Mouse (Mus musculus) left cerebral cortex, adult 9 months (tissue): Measurements from ENCODE around the gene Iapp.
"Not testable (repeated sequence)": the region's sequence is repeated elsewhere in the genome, so short reads cannot be mapped to it uniquely, and the experiment has no call there.

Experiments used
- DNase-seq, 2 experiments: peaks; one replicate each; pipeline ENCODE4 v3.0.0; 2022; ENCODE audit warnings: low spot score in 2 of 2

The Iapp gene

DNA sequence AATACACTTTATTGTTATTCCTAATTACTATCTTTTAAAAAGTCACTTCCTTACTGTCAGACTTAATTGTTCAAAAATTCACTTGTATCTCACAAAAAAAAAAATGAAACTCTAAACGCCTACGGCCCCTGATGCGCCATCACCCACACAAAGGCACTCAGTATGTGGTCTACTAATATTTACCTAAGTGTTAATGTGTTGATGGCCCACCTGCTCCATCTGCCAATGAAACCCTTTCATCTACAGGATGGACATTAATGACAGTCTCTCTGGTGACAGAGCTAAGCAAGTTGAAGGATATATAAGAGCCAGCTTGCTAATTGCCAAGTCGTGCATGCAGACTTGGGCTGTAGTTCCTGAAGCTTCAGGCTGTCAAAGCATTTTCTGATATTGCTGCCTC lies at the start of gene Iapp:
Gene Iapp, plus strand, starts transcription at position 326 of the 400 bp plus-strand sequence.
- DNase-seq, result no peak

DNA sequence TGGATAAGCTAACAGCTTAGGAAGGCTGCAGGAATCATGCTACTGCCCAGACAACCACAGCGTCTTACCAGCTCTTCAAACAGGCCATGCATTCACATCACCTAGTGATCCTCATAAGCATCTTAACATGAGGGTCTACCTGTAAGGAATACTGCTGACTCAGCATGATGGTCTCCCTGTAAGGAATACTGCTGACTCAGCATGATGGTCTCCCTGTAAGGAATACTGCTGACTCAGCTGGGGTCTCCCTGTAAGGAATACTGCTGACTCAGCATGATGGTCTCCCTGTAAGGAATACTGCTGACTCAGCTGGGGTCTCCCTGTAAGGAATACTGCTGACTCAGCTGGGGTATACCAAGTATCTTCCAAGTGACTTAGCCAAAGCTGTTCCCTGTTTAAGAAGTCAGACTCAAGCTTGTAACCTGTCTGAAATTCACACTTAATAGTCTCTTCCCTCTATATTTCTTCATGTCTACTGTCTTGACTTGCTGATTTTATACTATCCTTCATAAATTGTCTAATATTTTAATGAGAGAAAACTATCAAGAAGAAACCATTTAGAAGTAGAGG lies 47.4 kb upstream of the Iapp start:
- not testable (repeated sequence) for DNase-seq

DNA sequence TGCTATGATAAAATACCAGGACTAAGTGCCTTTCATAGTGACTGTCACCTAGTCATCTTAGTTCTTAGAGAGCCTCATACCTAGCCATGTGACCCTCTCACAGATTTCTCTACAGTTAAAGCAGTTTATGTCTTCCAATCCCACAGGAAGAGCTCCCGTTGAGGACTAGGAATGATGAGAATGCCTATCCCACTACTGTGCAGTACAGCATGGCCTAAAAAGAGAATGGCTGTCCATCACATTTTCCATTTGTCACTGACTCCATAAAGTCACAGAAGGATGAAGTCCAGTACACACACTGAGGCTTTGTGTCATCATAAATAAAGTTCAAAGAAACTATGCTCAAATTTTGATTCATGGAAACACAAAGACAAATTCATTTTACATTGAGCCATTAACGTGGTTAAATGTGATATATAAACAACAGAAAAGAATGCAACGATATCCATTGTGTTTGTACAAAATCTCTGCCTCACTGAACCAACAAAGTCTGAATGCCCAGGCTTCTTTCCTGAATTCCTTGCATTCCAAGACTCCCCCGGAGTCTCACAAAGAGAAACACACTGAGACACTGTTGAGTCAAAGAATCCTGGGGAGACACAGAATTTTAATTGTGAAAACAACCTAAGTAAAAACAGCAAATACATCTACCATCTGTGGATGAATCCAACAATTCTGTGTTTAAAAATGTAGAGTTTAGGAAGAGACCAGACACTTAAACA lies 22.3 kb upstream of the Iapp start:
- DNase-seq, result no peak

DNA sequence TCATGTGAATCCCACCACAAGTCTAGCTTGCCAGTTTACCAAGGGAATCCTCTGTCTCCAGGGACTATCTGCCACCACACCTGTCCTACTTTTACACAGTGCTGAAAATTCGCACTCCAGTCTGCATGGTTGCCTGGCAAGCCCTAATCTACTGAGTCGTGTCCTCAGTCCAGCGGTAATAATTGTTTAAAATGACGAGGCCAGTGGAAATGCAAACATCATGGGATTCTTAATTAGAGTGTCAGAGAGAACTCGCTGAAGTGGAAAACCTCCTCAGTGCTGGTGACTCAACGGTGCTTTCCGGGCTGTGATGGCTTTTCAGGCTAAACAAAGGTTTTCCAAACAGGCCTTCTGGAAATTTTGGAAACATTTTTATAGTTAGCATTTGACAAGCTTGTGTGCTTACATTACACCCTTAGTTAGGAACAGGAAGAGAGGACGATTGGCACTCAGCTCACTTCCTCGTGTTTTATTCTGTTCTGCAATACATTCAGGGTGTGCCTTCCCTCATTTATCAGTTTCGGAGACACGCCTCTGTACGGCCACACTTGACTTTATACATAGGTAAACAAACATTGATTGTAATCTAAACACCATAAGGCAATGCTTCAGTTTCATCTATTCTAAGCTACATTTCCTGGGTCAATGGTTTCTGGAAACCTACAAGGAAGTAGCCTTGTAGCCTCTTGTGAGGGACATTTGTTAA lies 8.7 kb upstream of the Iapp start:
- no peak for DNase-seq

DNA sequence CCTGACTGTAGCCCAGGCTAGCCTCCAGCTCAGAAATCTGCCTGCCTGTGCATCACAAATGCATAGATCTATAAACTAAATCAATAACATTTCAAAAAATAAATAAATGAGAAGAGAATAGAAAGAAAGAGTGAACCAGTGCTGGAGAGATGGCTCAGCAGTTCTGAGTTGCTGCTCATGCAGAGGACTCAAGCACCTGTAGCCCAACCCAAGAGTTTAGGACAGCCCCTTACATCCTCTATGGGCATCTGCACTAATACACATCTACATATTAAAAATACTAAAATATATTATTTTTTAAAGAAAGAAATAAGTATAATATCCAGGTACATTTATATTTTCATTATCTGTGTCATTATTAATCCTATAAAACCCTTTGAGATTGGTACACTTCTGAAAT lies 6.9 kb downstream of the Iapp start:
- no peak for DNase-seq

DNA sequence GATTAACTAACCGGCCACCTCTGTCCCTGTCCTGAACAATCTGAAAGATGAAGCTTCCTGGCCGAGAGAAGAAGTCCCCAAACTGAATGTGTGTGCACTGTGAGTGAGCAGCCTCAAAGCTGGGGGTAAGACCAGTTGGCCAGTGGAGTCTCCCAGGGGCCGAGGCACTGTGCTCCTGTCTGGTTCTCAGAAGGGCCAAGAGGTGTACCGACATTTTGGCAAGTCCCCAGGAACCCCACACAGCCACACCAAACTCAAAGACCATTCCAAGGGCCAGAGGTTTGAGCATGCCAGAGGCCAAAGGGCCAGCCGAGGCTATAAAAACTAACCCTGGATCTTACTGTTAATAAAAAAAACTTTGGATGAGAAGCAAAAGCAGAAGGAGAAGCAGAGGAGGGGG lies 16.1 kb downstream of the Iapp start:
- no peak for DNase-seq

DNA sequence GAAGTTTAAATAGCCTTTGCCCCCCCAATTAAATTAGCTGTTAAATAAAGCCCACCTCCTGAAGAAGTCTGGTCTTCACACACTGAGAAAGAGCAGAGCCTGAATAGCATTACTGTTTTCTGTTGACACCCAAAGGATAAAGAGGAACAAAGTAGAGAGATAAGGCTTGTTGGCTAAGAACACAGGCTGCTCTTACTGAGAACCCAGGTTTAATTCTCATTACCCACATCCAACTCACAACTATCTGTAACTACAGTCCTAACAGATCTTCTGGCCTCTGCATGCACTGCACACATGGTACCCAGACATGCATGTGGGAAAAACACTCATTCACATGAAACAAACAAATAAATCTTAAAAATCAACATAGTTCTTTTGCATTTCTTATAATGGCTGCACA lies 18.9 kb downstream of the Iapp start:
- no peak for DNase-seq

DNA sequence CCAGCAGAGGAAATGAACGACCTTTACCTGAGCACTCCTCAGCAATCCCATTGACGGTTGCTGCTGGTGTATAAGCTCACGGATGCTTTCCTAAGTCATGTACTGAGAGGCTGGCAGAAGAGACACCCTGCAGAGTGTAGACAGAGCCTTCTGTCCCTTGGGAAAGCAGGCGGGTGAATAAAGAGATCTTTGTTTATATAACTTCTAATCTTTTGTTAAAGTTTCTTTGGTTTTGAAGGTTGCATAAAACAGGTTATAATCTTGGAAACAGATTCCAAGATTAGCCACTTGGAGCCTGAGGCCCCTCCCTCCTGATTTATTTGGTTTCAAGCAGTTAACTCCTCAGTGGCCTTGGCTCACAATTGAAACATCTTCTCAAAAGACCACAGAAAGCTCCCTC lies 24.7 kb downstream of the Iapp start, which contains the start of gene Slco1a5:
Gene Slco1a5, minus strand, starts transcription at position 101 of the 400 bp plus-strand sequence.
- no peak for DNase-seq

DNA sequence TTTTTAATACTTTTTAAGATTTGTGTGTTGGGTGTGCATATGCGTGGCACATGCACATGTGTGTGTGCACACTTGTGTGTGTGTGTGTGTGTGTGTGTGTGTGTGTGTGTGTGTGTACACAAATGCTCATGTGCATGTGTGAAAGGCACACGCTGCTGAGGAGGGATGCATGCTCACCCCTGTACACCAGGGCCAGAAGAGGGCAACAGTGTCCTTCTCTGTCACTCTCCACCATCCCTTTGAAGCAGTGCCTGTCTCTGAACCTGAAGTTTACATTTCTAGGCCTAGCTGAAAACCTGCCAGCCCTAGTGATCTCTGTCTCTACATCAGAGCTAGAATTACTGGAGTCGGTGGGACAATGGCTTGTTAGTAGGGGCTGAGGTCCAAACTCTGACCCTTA lies 28.4 kb downstream of the Iapp start:
- no peak for DNase-seq

DNA sequence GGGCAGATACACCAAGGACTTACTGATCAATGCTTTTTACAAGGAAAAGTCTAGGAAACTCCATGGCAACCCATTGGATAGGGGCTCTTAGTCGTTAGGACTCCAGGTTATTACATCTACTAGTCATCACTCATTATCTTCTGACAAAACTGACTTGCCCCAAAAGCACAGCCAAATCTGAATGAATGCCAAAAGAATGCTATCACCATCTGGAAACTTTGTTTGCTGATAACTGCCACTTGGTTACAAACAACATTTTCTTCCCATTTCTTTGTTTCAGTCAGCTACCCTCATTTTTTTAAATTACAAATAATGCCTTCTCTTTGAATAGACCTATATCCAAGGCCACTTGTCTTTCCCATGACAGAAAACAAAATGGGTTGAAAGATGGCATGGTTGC lies 31.0 kb downstream of the Iapp start:
- no peak for DNase-seq

DNA sequence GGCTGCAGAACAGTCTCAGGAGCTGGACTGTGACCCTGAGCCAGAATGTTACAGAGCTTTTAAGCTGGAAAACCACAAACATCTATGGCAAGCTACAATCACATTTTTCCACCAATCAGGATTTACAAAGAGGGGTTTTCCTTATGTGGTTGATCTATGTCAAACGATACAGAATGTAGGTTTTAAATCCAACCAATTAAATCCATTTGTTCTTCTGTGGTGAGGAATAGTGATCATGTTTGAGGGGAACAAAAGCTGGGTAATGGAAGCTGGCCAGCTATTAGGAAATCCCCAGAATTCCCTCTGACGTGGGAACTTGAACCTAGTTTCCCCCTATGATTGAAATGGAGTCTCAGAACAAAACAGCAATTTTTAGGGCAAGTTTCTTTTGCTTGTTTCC lies 40.7 kb downstream of the Iapp start:
- DNase-seq, result no peak

DNA sequence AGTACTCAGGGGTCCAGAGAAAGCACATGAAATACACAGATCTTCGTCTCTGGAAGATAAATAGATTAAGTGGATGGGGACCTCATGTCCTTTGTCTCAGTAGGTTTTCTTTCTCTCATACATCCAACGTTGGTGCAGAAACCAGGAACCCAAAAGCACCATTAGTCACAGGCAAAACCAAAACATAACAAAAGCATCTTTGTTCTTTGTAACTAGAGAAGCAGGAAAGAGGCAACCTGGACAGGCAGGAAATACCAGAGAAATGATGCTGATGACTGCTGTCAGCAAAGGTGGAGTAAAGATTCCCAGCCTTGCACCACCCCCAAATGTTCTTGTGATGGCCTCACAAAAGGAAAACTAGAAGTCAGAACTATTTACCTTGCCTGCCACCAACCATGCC lies 41.4 kb downstream of the Iapp start:
- DNase-seq, result no peak

DNA sequence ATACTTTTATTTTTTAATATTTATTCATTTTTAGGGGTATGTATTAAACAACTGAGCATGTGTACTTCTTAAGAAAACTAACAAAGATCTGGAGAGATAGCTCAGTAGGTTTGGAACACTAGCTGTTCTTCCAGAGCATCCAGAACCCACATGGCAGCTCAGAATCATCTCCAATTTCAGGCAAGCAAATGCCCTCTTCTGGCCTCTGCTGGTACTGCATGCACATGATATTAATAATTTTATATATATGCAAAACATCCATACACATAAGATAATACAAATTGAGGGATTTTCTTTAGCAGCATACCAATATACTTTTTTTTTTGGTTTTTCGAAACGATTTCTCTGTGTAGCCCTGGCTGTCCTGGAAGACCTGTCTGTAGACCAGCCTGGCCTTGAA lies 45.3 kb downstream of the Iapp start:
- peak in 1 of 2 experiments; percentile 39 for DNase-seq

DNA sequence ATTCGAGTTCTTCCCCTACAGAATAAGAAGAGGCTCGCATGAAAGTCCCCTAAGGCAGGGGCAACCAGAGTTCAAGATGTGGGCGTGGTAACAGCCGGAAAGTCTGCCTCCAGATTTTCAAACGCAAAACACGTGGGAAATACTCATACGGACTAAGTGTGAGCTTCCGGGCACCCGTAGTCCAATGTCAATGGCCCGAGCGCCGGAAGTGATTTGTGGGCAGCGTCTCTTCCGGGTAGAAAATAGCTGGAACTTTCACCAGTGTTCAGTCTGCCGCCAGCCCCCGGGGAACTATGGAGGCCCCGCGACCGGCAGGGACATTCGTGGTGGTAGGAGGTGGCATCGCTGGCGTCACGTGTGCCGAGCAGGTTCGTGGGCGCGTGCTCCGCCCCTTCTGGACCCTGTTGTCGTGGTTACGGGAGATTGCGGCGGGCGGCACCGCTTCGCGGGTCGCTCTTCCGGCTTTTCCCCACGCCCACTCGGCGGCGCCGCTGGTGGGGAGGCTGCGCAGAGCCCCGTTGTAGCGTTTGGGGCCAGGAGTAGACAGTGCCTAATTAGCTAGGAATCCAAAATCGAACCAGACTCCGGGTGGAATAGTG lies 47.3 kb downstream of the Iapp start, which contains the start of gene Pyroxd1:
Gene Pyroxd1, plus strand, starts transcription at position 215 of the 599 bp plus-strand sequence.
- DNase-seq, result peak; percentile 76 to 88

DNA sequence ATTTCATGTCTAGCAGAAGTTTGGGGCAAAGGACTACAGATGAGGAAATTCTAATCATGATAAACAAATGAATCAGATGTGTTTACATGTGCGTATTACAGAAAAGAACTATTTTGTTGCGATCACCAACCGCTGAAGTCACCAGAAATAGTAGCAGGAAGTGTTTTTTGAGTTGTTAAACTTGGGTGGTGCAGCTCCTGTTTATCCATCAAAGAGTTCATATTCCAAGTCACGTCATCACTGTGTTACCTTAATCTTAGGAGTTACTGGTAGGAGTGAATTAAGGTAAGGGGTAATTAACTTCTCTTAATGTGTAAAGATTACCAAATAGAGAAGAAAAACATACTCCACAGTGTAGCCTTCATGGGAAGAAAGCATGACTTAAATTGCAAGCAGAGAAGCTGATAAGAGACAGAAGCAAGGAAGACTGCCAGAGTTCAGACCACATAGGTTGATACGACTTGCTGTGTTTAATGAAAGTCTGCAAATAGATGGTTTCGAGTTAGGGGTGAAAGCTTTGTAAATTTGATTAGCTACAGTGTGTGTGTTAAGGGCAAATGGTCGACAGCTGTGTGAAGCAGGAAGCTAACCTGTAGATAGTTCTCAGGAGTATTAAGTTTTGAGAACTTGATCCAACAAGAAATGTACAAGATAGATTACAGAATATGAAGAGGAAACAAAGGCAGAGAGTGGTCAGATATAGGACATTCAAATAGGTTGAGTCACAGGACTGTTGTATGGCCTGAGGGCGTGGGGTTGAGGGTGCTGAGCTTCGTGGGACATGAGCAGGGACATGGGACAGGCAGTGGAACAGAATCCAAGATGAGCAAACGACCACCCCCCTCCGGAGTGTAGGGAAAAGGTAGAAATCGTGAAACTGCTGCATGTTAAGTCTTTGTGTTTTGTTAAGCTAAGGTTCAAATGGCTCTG lies 48.2 kb downstream of the Iapp start:
- DNase-seq, result no peak

DNA sequence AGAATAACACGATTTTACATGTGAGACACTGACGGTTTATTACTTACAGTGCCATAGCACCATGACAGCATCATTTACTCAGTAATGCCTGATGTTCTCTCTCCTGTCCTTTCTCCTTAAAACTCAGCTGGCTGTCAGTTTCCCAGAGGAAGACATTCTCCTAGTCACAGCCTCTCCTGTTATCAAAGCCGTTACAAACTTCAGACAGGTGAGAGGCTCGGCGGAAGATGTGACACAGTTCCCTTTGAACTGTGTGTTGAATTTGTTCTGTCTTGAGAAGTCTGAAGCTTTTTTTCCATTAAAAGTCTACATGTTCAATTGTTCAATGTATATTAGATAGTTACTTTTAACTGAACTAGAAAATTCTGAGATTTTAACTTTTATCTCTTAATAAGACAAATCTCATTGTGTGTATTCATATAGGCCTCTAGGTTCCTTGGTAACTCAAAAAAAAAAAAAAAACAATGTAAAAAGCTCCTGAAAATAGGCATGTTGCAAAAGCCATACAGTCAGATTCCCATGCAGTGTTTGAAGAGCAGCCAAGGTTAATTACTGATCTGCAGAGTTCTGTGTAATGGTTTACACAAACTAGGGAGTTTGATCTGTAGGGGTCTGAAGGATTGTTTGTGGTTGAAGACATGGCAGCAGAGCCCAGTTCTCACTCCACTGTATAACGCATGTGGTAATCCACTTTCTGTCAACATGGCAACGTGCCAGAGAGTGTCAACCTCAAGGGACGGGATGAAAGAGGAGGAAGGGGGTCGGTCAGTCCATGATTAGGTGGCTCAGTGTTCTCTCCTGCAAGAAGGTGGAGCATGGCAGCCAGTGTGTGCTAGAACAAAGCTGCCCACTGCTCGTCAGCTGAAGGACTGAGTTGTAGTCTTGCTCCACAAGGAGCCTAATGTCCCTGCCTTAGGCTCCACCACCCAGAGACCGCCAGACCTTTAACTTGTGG lies 49.5 kb downstream of the Iapp start:
- no peak for DNase-seq

DNA sequence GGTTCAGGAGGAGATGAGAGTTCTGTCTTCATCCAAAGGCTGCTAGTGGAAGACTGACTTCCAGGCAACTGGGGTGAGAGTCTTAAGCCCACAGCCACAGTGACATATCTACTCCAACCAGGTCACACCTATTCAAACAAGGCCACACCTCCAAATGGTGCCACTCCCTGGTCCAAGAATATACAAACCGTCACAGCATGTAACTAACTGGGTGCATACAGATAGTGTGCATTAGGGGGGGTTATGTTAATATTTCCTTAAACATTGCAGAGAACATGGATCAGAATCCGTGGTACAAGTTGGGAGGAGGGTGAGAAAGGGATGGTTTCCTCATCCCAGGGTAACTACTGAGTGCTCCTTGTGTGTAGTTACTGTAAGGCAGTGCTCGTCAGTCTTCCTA lies 53.9 kb downstream of the Iapp start:
- not testable (repeated sequence) for DNase-seq
